Mouse (Mus musculus) embryonic facial prominence, embryonic 12.5 days (tissue): ENCODE measurements around the gene Lsm14b. TPM values are rescaled to one million over a fixed set of nuclear protein-coding genes. Genes with fewer than 3 reads are reported as not detected.

Experiments used
- ATAC-seq: fragments of 200-750 bp; cut with Nextera tagmentation; 2 replicates; pipeline ENCODE4 v1.8.0; 2017; ENCODE audit not compliant: insufficient number of reproducible peaks, insufficient read depth, low FRiP score, low TSS enrichment
- H3K27ac ChIP-seq: fragments of 300-500 bp; sonication (generic); 2 replicates; pipeline ENCODE4 v1.5.1; 2016; ENCODE audit warnings: mild to moderate bottlenecking
- H3K27me3 ChIP-seq: fragments of 300-500 bp; sonication (generic); 2 replicates; pipeline ENCODE4 v1.6.1; 2016; ENCODE audit warnings: mild to moderate bottlenecking, moderate library complexity
- H3K36me3 ChIP-seq: fragments of 300-500 bp; sonication (generic); 2 replicates; pipeline ENCODE4 v1.6.1; 2016; ENCODE audit warnings: mild to moderate bottlenecking
- H3K4me1 ChIP-seq: fragments of 300-500 bp; sonication (generic); 2 replicates; pipeline ENCODE4 v1.6.1; 2016
- H3K4me2 ChIP-seq: fragments of 300-500 bp; sonication (generic); replicated peaks from 2 replicates; pipeline ENCODE4 v1.6.1; 2016; ENCODE audit warnings: mild to moderate bottlenecking, moderate library complexity
- H3K4me3 ChIP-seq: fragments of 300-500 bp; sonication (generic); 2 replicates; pipeline ENCODE4 v1.5.1; 2016; ENCODE audit warnings: mild to moderate bottlenecking
- H3K9ac ChIP-seq: fragments of 300-500 bp; sonication (generic); 2 replicates; pipeline ENCODE4 v1.6.1; 2016; ENCODE audit warnings: mild to moderate bottlenecking, moderate library complexity
- H3K9me3 ChIP-seq: fragments of 300-500 bp; sonication (generic); 2 replicates; pipeline ENCODE4 v1.6.1; 2016; ENCODE audit warnings: mild to moderate bottlenecking, moderate library complexity
- WGBS: fragments of 180-500 bp; shearing (Covaris S2); methylation state at CpG from one replicate; pipeline ENCODE4 v1.1.7; 2016; 5-methylcytosine and 5-hydroxymethylcytosine counted together
- polyA plus RNA-seq: library from polyadenylated mRNA; unstranded; fragments of >200 nt; fragmentation: Nextera tagmentation; extraction: Ambion mirVana; gene quantifications from 2 replicates; pipeline ENCODE4 v1.2.1, GENCODE M21; 2016

Gene Lsm14b
- polyA plus RNA-seq, 1 experiment from 2014 or later, result 13.1 TPM

GRCm38 (mm10) chr2:180020091-180020661, 4.6 kb upstream of the Lsm14b start:
- Histone ChIP-seq H3K4me2 (no peak overlapping the region), H3K4me3 (no peak overlapping the region), H3K27ac (no peak overlapping the region), H3K9ac (no peak overlapping the region), H3K27me3 (peaks cover 20% of the 10 kb centered on the region; the same call in 1 of the 2 replicates), H3K36me3 (no peaks in the 10 kb centered on the region), H3K4me1 (peaks cover 15% of the 10 kb centered on the region; the same call in 1 of the 2 replicates), H3K9me3 (no peaks in the 10 kb centered on the region)
- 80% methylated on average over 7 of the region's 7 CpGs for WGBS
- no peak for ATAC-seq

GRCm38 (mm10) chr2:180020919-180021318, 3.9 kb upstream of the Lsm14b start:
- Histone ChIP-seq H3K36me3 (no peaks in the 10 kb centered on the region), H3K4me2 (no peak overlapping the region), H3K4me1 (peaks cover 15% of the 10 kb centered on the region; the same call in 1 of the 2 replicates), H3K9ac (no peak overlapping the region), H3K4me3 (no peak overlapping the region), H3K9me3 (no peaks in the 10 kb centered on the region), H3K27ac (no peak overlapping the region), H3K27me3 (peaks cover 20% of the 10 kb centered on the region; the same call in 1 of the 2 replicates)
- ATAC-seq, result no peak
- 80% methylated on average over 8 of the region's 8 CpGs for WGBS

DNA sequence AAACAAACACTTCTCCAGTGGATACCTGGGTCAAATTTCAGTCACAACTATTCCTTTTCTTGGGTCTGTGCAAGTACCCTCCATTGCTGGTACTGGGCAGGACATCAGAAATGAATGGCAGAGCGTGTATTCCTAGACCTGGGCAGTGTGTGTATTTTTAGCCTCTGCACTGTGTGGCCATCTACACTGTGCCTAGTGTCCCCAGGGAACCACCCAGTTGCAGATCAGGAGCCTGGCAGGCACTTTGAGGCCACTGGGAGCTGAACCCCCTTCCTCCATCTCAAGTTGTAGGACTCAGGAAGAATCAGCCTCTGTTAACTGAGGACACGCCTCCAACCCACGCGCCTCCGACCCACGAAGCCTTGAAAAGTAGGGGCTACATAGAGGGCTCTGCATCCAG, 2.0 kb upstream of the Lsm14b start:
- H3K4me2 ChIP-seq, result no peak overlapping the region
- peaks cover 3% of the 10 kb centered on the region for H3K36me3 ChIP-seq
- no peak overlapping the region for H3K9ac ChIP-seq
- peaks cover 20% of the 10 kb centered on the region; the same call in 1 of the 2 replicates for H3K27me3 ChIP-seq
- 71% methylated on average over 6 of the region's 6 CpGs for WGBS
- no peak overlapping the region for H3K27ac ChIP-seq
- peaks cover 23% of the 10 kb centered on the region for H3K4me1 ChIP-seq
- H3K9me3 ChIP-seq, result no peaks in the 10 kb centered on the region
- ATAC-seq, result no peak
- H3K4me3 ChIP-seq, result no peak overlapping the region

- H3K27me3 ChIP-seq, result peaks cover 20% of the 10 kb centered on the region; the same call in 1 of the 2 replicates
- peaks cover 28% of the 10 kb centered on the region for H3K36me3 ChIP-seq
- peak overlapping the region; percentile 93 for H3K9ac ChIP-seq
- H3K4me3 ChIP-seq, result peak overlapping the region; percentile 78
- H3K27ac ChIP-seq, result peak overlapping the region; percentile 97
- peak; percentile 0; the same call in 1 of the 2 replicates for ATAC-seq
- WGBS, result under 1% methylated on average over 83 of the region's 84 CpGs
- no peaks in the 10 kb centered on the region for H3K9me3 ChIP-seq
- H3K4me2 ChIP-seq, result peak overlapping the region; percentile 92
- H3K4me1 ChIP-seq, result peaks cover 29% of the 10 kb centered on the region
Measured at GRCm38 (mm10) chr2:180025135-180025860, 511 bp downstream of the Lsm14b start.

DNA sequence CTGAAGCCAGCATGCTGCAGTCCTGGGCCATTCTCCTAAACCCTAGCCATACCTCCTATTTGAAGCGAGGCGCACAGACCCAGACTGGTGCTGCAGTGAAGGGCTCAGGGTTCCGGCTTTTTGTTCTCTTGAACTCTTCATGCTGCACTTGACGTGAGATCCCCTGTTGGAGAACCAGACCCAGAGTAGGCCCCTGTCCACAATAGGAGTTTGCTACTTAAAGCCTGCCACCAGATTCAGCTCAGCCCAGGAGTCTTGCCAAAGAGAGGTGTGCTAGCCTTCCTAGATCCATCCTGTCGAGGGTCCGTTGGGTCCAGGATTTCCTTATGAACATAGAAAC, 1.0 kb downstream of the Lsm14b start:
- Histone ChIP-seq H3K9ac (peak overlapping the region; percentile 93), H3K4me1 (peaks cover 29% of the 10 kb centered on the region), H3K4me3 (peak overlapping the region; percentile 78), H3K9me3 (no peaks in the 10 kb centered on the region), H3K4me2 (peak overlapping the region; percentile 92), H3K27me3 (peaks cover 20% of the 10 kb centered on the region; the same call in 1 of the 2 replicates), H3K36me3 (peaks cover 33% of the 10 kb centered on the region), H3K27ac (peak overlapping the region; percentile 97)
- 5% methylated on average over 6 of the region's 6 CpGs for WGBS
- ATAC-seq, result no peak

GRCm38 (mm10) chr2:180027768-180028167, 3.0 kb downstream of the Lsm14b start:
- Histone ChIP-seq H3K36me3 (peaks cover 52% of the 10 kb centered on the region), H3K27me3 (peaks cover 10% of the 10 kb centered on the region; the same call in 1 of the 2 replicates), H3K9me3 (no peaks in the 10 kb centered on the region), H3K4me2 (peak overlapping the region; percentile 92), H3K4me3 (peak overlapping the region; percentile 78), H3K27ac (no peak overlapping the region), H3K4me1 (peaks cover 29% of the 10 kb centered on the region), H3K9ac (0 out of 2 replicates have a peak overlapping the region, but pooled peaks have one; percentile 93)
- WGBS, result 81% methylated on average over 9 of the region's 9 CpGs
- ATAC-seq, result no peak

GRCm38 (mm10) chr2:180031270-180031669, 6.5 kb downstream of the Lsm14b start:
- peaks cover 87% of the 10 kb centered on the region for H3K36me3 ChIP-seq
- H3K27me3 ChIP-seq, result no peaks in the 10 kb centered on the region
- no peak overlapping the region for H3K9ac ChIP-seq
- H3K4me3 ChIP-seq, result no peak overlapping the region
- H3K9me3 ChIP-seq, result no peaks in the 10 kb centered on the region
- peaks cover 22% of the 10 kb centered on the region for H3K4me1 ChIP-seq
- 97% methylated on average over 6 of the region's 6 CpGs for WGBS
- H3K27ac ChIP-seq, result no peak overlapping the region
- ATAC-seq, result no peak
- H3K4me2 ChIP-seq, result no peak overlapping the region

DNA sequence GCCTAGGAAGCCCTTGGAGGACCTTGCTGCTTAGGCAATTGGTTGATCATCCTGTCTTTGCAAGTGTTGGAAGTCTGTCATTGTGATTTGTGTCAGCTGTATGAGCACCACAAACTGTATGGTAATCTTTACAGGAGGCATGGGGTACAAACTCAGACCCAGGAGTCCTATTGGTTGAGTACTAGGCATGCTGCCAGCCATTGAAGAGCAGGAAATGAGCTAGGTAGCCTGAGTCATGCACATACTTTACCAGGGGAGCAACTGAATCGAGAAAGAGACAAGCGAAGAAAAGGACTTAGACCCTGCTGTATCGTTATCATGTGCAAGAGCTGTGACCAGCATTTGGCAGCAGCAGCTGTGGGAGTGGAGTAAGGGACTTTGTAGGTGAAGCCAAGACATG, 8.1 kb downstream of the Lsm14b start:
- Histone ChIP-seq H3K27ac (no peak overlapping the region), H3K9me3 (no peaks in the 10 kb centered on the region), H3K27me3 (no peaks in the 10 kb centered on the region), H3K4me1 (peaks cover 5% of the 10 kb centered on the region), H3K4me2 (no peak overlapping the region), H3K36me3 (peaks cover 99% of the 10 kb centered on the region), H3K9ac (0 out of 2 replicates have a peak overlapping the region, but pooled peaks have one; percentile 7), H3K4me3 (no peak overlapping the region)
- no peak for ATAC-seq
- WGBS, result 83% methylated on average over 3 of the region's 3 CpGs

GRCm38 (mm10) chr2:180033956-180034355, 9.2 kb downstream of the Lsm14b start:
- Histone ChIP-seq H3K9ac (no peak overlapping the region), H3K4me1 (no peaks in the 10 kb centered on the region), H3K9me3 (no peaks in the 10 kb centered on the region), H3K4me3 (no peak overlapping the region), H3K4me2 (no peak overlapping the region), H3K27ac (no peak overlapping the region), H3K27me3 (no peaks in the 10 kb centered on the region), H3K36me3 (peaks cover 100% of the 10 kb centered on the region)
- WGBS, result 38% methylated on average over 3 of the region's 3 CpGs
- ATAC-seq, result 0 out of 2 replicates have a peak, but pooled peaks have one; percentile 11

DNA sequence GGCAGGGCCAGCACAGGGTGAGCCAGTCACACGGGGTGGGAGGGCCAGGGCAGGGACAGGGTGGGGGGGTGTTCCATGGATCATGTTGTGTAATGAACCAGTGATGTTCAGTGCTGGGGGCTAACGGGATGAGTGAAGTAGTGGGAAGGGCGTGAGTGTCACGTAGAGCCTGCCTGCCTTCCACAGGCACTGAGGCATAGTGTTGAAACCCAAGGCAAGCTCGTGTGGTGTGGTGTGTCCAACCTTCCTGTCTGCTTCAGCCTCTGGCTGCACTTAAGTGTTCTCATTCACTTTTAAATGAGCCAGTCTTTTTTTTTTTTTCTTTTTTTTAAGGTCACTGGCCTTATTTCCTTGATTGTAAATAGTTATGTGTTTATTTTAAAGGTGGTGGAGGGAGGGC, 10.0 kb downstream of the Lsm14b start:
- no peak for ATAC-seq
- H3K27me3 ChIP-seq, result no peaks in the 10 kb centered on the region
- no peaks in the 10 kb centered on the region for H3K9me3 ChIP-seq
- peaks cover 98% of the 10 kb centered on the region for H3K36me3 ChIP-seq
- no peak overlapping the region for H3K4me3 ChIP-seq
- H3K4me2 ChIP-seq, result no peak overlapping the region
- H3K4me1 ChIP-seq, result peaks cover 3% of the 10 kb centered on the region; the same call in 1 of the 2 replicates
- no peak overlapping the region for H3K9ac ChIP-seq
- WGBS, result 62% methylated on average over 5 of the region's 5 CpGs
- no peak overlapping the region for H3K27ac ChIP-seq

DNA sequence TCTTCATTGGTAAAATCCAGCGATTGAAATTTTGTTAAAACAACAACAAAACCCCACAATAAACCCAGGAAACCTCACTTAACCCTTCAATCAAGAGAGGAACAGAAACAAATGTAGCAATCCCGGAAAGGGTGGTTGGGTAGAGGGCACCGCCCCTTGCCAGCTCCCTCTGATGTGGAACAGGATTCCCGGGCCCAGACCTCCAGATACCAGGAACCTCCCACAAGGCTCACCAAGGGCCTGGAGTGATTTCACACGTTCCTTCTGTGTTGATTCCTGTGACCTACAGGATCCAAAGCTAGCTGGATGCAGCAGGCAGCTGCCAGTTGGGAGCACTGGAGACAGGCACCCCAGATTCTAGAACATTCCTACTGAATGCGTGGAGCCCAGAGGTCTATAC, 15.6 kb downstream of the Lsm14b start:
- Histone ChIP-seq H3K4me3 (no peak overlapping the region; the same call in 1 of the 2 replicates), H3K9me3 (no peaks in the 10 kb centered on the region), H3K27me3 (no peaks in the 10 kb centered on the region), H3K9ac (no peak overlapping the region; the same call in 1 of the 2 replicates), H3K36me3 (peaks cover 41% of the 10 kb centered on the region), H3K27ac (no peak overlapping the region), H3K4me1 (peaks cover 29% of the 10 kb centered on the region), H3K4me2 (peak overlapping the region; percentile 90)
- no peak for ATAC-seq
- WGBS, result 56% methylated on average over 6 of the region's 6 CpGs
